In genomic region chr12:86482029-86482428, GRCm38 (mm10) we compare ENCODE assay signal across 20 mouse cellular contexts.
DNase-seq lines count a peak whose midpoint lies in the region; ATAC-seq and TF ChIP-seq lines count a peak whose summit lies in the region.
"Had no signal": no experiment of that assay in that cellular context is flagged by ENCODE, and none has a peak within 500 bp of the region (broad histone marks: within the 10 kb centered on the region; RNA-seq: fewer than 3 reads in every experiment).

No protein-coding gene starts in this region.

- H3K36me3 ChIP-seq in heart, embryonic 16.5 days (ENCODE audit: control insufficient read depth, insufficient read depth) = no peaks in the 10 kb centered on the region
- H3K36me3 ChIP-seq in lung, embryonic 14.5 days (ENCODE audit: insufficient read depth) = no peaks in the 10 kb centered on the region
- H3K36me3 ChIP-seq in ES-E14 (ENCODE audit: control insufficient read depth, insufficient read depth, low read length, poor library complexity, severe bottlenecking) = peaks cover 53% of the 10 kb centered on the region
- H3K36me3 ChIP-seq in kidney, adult 2 months (ENCODE audit: control insufficient read depth, insufficient read depth, low read length) = no peaks in the 10 kb centered on the region
- H3K36me3 ChIP-seq: embryonic facial prominence, embryonic 10.5 days; forebrain, embryonic 15.5 days; heart, embryonic 12.5 days; hindbrain, embryonic 12.5 days had no signal

- no peak for TF ChIP-seq POLR2A in kidney, adult 2 months (IDR thresholded peaks at IDR 0.05; ENCODE audit: low read depth, low read length)

- intact Hi-C loops in heart, postnatal 10 days (cut with DNase I) = loop anchor here (5.0 kb wide), 1 partner anchor 130 kb away; no protein-coding TSS in a partner anchor

- H3K4me2 ChIP-seq in heart, embryonic 16.5 days (ENCODE audit: low read depth, low read length) = no peak overlapping the region
- H3K4me2 ChIP-seq in lung, embryonic 14.5 days = no peak overlapping the region
- H3K4me2 ChIP-seq: forebrain, embryonic 15.5 days; heart, embryonic 12.5 days; hindbrain, embryonic 12.5 days had no signal

- H3K9me3 ChIP-seq in heart, embryonic 16.5 days (replicated peaks; ENCODE audit: control insufficient read depth, low read length) = no peaks in the 10 kb centered on the region
- no peaks in the 10 kb centered on the region for H3K9me3 ChIP-seq in lung, embryonic 14.5 days (ENCODE audit: low read depth, low read length)
- no peaks in the 10 kb centered on the region for H3K9me3 ChIP-seq in ES-E14 (ENCODE audit: control insufficient read depth, insufficient read depth, low read depth, low read length)
- H3K9me3 ChIP-seq: embryonic facial prominence, embryonic 10.5 days; forebrain, embryonic 15.5 days; heart, embryonic 12.5 days; hindbrain, embryonic 12.5 days had no signal

- peaks cover 2% of the 10 kb centered on the region; the same call in 1 of the 2 replicates for H3K4me1 ChIP-seq in heart, embryonic 16.5 days (ENCODE audit: control insufficient read depth, insufficient read depth, low read length)
- no peaks in the 10 kb centered on the region for H3K4me1 ChIP-seq in lung, embryonic 14.5 days (ENCODE audit: insufficient read depth)
- H3K4me1 ChIP-seq in ES-E14 (ENCODE audit: control insufficient read depth in 2 of 2, insufficient read depth in 2 of 2, low read length in 2 of 2, poor library complexity in 1 of 2) = peaks cover 23 to 38% of the 10 kb centered on the region in 2 experiments
- H3K4me1 ChIP-seq in kidney, adult 2 months (ENCODE audit: control insufficient read depth, insufficient read depth, low read length) = no peaks in the 10 kb centered on the region
- H3K4me1 ChIP-seq: forebrain, embryonic 15.5 days had no signal

- H3K9ac ChIP-seq in heart, embryonic 16.5 days (ENCODE audit: low read length) = no peak overlapping the region
- no peak overlapping the region for H3K9ac ChIP-seq in lung, embryonic 14.5 days
- H3K9ac ChIP-seq in ES-E14 (ENCODE audit: insufficient read depth, low read depth, low read length, poor library complexity, severe bottlenecking) = peak overlapping the region; percentile 56; the same call in 1 of the 2 replicates
- H3K9ac ChIP-seq: forebrain, embryonic 15.5 days; heart, embryonic 12.5 days; hindbrain, embryonic 12.5 days had no signal

- H3K4me3 ChIP-seq in heart, embryonic 16.5 days (ENCODE audit: low read length) = no peak overlapping the region
- no peak overlapping the region for H3K4me3 ChIP-seq in lung, embryonic 14.5 days (ENCODE audit: low read depth, low read length)
- H3K4me3 ChIP-seq in ES-E14 (ENCODE audit: insufficient read depth in 1 of 2, low read depth in 1 of 2, low read length in 2 of 2, poor library complexity in 1 of 2, severe bottlenecking in 1 of 2) = peak overlapping the region; percentile 23 to 39
- no peak overlapping the region for H3K4me3 ChIP-seq in kidney, adult 2 months (ENCODE audit: insufficient read depth, low read depth, low read length)
- H3K4me3 ChIP-seq: embryonic facial prominence, embryonic 10.5 days; forebrain, embryonic 15.5 days; heart, embryonic 12.5 days; hindbrain, embryonic 12.5 days had no signal

- 0 out of 2 replicates have a peak overlapping the region, but pooled peaks have one; percentile 1 for H3K27ac ChIP-seq in heart, embryonic 16.5 days (ENCODE audit: low read length)
- H3K27ac ChIP-seq in lung, embryonic 14.5 days (ENCODE audit: low read depth) = no peak overlapping the region
- H3K27ac ChIP-seq in ES-E14 (ENCODE audit: insufficient read depth, low read depth, low read length, poor library complexity, severe bottlenecking) = peak overlapping the region; percentile 26; the same call in 1 of the 2 replicates
- H3K27ac ChIP-seq in kidney, adult 2 months (ENCODE audit: insufficient read depth, low read depth, low read length) = no peak overlapping the region
- H3K27ac ChIP-seq: embryonic facial prominence, embryonic 10.5 days; forebrain, embryonic 15.5 days; hindbrain, embryonic 12.5 days; hindbrain, postnatal 0 days had no signal

- no peak for DNase-seq in heart, postnatal 10 days
- peak; percentile 24 for DNase-seq in lung, embryonic 14.5 days
- no peak for DNase-seq in lung, postnatal 14 days
- DNase-seq in ES-E14 (ENCODE audit: low read depth, low spot score) = no peak
- no peak for DNase-seq in testis, postnatal 10 days (ENCODE audit: low spot score)
- no peak for DNase-seq in kidney, adult 2 months
- DNase-seq: adrenal gland, adult 8-10 months; adrenal gland, postnatal 36 days; cerebellum, adult 2 months; cerebellum, postnatal 10 days; gastrocnemius, postnatal 10 days; heart, adult 18-20 months; heart, postnatal 36 days; kidney, adult 11 months had no signal

- WGBS in heart, embryonic 16.5 days = 74% methylated on average over 6 of the region's 6 CpGs
- 62% methylated on average over 6 of the region's 6 CpGs for WGBS in lung, embryonic 14.5 days
- WGBS in kidney, adult 2 months = 73% methylated on average over 6 of the region's 6 CpGs

- in situ Hi-C loops in ES-E14 (cut with MboI; ENCODE audit: low sequenced_read_pairs in 2 of 2, unreplicated experiment in 2 of 2) = no loop called here

- H3K27me3 ChIP-seq in heart, embryonic 16.5 days (ENCODE audit: control insufficient read depth, insufficient read depth, low read length) = no peaks in the 10 kb centered on the region
- no peaks in the 10 kb centered on the region for H3K27me3 ChIP-seq in lung, embryonic 14.5 days (ENCODE audit: insufficient read depth, low read length)
- no peaks in the 10 kb centered on the region for H3K27me3 ChIP-seq in kidney, adult 2 months (replicated peaks; ENCODE audit: control insufficient read depth, insufficient read depth, low read length)
- H3K27me3 ChIP-seq: forebrain, embryonic 15.5 days; heart, embryonic 12.5 days; hindbrain, embryonic 12.5 days had no signal

- TF ChIP-seq CTCF in lung, embryonic 14.5 days (IDR thresholded peaks at IDR 0.05; ENCODE audit: low read depth) = no peak
- TF ChIP-seq CTCF in kidney, adult 2 months (conservative IDR thresholded peaks at IDR 0.05; ENCODE audit: insufficient read depth, insufficient read length, low read depth, low read length) = no peak

- ATAC-seq in heart, embryonic 16.5 days (replicated peaks; ENCODE audit: extremely low read depth, insufficient read depth, low FRiP score) = no peak
- no peak for ATAC-seq in lung, embryonic 14.5 days (ENCODE audit: insufficient read depth)
- ATAC-seq: forebrain, embryonic 15.5 days; hindbrain, postnatal 0 days had no signal

TF ChIP-seq in ES-E14, 5 proteins besides CTCF, POLR2A, EP300 and RAD21:
- no peak for TF ChIP-seq ZC3H11A (IDR thresholded peaks at IDR 0.05; ENCODE audit: borderline replicate concordance, low read depth, low read length)
- TF ChIP-seq CHD2 (IDR thresholded peaks at IDR 0.05; ENCODE audit: low read depth, low read length) = no peak
- no peak for TF ChIP-seq HCFC1 (IDR thresholded peaks at IDR 0.05; ENCODE audit: borderline replicate concordance, insufficient read depth, low read length)
- TF ChIP-seq MAFK (IDR thresholded peaks at IDR 0.05; ENCODE audit: insufficient read depth, low read depth, low read length) = no peak
- no peak for TF ChIP-seq ZNF384 (IDR thresholded peaks at IDR 0.05; ENCODE audit: low read depth, low read length)

Comparison
In these comparisons a context has a peak if more than half of its experiments do, and no peak if none do; other contexts are left out.
1. H3K27ac ChIP-seq: peak in heart, embryonic 16.5 days (single experiment) and ES-E14 (single experiment); none in lung, embryonic 14.5 days (single experiment) and kidney, adult 2 months (single experiment).
2. H3K4me3 ChIP-seq: peak in ES-E14 (2 of 2); none in heart, embryonic 16.5 days (single experiment), lung, embryonic 14.5 days (single experiment) and kidney, adult 2 months (single experiment).